Mouse (Mus musculus) adrenal gland, postnatal 25 days (tissue): ENCODE results near the gene Pik3c2a. TPM values are rescaled to one million over a fixed set of nuclear protein-coding genes. Genes with fewer than 3 reads are reported as not detected.
A peak's percentile ranks its signal among the peaks of the same experiment; 100 is the strongest.

Experiments
- DNase-seq: peaks from one replicate; pipeline ENCODE4 v3.0.0; 2021; ENCODE audit warnings: mixed read lengths
- long read RNA-seq: library from polyadenylated mRNA; stranded (forward); transcript quantifications from one replicate; pipeline ENCODE4 v2.0.0, GENCODE M21; 2021
- total RNA-seq: library from RNA; stranded (reverse); gene quantifications from 2 replicates; pipeline ENCODE4 v1.2.3, GENCODE M21; 2021

Pik3c2a gene
- 25.5 and 34.0 TPM in 2 replicates for total RNA-seq
- long read RNA-seq, partial matches to known transcripts, result 1 of 2 reads
- long read RNA-seq, other reads (novel, unspliced or antisense), result 0 of 2 reads

DNA sequence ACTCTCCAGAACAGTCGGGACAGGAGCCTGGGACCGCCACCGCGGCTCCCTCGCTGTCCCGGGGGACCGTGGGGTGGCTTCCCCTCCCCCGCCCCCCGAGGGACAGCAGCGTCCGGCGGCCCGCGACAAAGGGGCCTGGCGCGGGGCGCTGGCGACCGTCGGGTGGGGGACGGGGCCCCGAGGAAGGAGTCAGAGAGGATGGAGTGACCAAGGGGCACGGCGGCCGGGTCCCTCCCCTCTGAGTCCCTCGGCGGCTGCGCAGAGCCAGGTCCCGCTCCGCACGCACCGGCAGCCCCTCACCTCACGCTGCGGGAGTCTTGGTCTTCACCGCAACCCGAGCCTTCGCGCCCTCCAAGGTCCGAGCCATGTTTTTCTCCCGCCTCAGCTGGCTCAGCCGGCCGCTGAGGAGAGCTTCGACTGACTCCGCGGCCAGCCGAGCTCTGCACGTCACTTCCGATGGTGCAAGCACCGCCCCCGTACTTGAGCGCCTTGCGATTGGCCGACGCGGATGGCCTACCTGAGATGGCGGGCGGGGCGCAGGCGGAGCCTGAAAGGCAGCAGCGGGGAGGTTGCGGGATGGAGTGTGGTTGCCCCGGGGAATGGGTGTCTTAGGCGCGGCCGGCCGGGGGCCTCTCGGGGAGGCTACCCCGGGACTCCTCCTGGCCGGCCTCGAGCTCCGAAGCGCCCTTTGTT is at the start of gene Pik3c2a:
TSS of gene Pik3c2a (minus strand) at position 446 of the 693 bp plus-strand sequence.
- DNase-seq, result peak; percentile 96

DNA sequence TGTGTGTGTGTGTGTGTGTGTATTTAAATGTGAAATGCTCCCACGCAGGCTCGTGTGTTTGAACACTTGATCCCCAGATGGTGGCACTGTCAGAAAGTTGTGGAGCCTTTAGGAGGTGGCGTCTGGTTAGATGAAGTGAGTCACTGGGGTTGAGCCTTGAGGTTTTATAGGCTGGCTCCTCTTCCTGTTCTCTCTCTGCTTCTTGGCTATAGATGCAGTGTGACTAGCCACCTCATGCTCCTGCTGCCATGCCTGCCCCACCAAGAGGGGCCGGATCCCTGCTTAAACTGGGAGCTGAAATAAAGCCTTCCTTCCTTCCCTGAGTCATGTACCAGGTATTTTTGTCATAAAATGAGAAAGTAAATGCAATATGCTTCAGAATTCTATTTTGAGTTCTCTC is 47.9 kb upstream of the Pik3c2a start:
- DNase-seq, result no peak

- no peak for DNase-seq
These were observed 41.9 kb upstream of the Pik3c2a start for GRCm38 (mm10) chr7:116485062-116485601.

- no peak for DNase-seq
These were observed 41.0 kb upstream of the Pik3c2a start for GRCm38 (mm10) chr7:116484213-116484612.

- no peak for DNase-seq
These were observed 40.5 kb upstream of the Pik3c2a start for GRCm38 (mm10) chr7:116483782-116484181.

DNA sequence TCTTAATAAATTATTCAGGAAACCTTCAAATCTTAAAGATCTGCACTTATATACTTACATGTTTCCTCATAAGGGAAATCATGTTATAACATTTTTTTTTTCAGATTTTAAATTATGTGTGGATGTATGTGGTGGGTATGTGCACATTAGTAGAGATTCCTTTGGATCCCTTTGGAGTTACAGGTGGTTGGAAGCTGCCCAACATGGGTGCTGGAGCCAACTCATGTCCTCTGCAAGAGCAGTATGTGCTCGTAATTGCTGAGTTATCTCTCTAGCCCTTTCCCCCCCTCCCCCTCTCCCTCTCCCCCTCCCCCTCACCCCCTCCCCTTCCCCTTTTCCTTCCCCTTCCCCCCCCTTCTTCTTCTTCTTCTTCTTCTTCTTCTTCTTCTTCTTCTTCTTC is 39.9 kb upstream of the Pik3c2a start:
- no peak for DNase-seq

- DNase-seq, result no peak
These were observed 33.0 kb upstream of the Pik3c2a start for GRCm38 (mm10) chr7:116476264-116476663.

DNA sequence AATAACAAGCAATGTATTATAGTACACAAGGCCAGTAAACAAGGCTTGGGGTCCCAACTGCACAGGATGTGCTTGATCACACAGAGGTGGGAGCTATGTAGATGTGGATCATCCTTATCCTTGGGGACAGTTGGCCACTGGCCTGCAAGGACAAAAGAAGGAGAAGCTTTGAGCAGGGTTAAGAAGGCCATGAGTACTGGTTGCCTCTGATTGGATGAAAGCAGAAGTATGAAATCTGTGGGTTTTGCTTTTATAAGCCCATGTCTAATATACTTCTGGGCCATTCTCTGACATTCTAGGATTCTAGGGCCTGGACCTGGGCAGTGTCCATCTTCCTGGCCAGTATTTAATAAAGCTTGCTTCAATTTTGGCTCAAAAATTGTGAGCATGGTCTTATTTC is 32.6 kb upstream of the Pik3c2a start:
- DNase-seq, result no peak

- DNase-seq, result no peak
These were observed 18.9 kb upstream of the Pik3c2a start for GRCm38 (mm10) chr7:116462114-116462513.

DNA sequence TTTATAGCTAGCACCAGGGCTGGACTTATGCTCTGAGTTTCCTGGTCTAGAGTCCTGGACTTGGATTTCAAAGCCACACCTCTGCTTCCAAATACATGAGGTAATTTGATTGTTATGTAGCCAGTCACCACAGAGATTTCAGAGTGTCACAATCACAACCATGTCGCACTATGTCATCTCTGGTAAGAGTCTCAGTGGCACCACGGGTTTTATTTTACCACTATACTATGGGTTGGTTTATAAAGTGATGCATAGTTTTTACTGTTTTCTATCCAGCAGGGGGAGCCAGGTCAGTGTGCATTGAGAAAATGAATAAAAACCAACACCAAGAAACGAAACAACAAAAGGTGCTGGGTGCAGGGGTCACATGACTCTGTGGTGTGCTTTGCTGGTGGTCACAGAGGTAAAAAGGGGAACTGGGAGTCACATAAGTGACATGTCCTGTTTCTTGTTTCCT is 15.8 kb upstream of the Pik3c2a start:
- DNase-seq, result no peak

DNA sequence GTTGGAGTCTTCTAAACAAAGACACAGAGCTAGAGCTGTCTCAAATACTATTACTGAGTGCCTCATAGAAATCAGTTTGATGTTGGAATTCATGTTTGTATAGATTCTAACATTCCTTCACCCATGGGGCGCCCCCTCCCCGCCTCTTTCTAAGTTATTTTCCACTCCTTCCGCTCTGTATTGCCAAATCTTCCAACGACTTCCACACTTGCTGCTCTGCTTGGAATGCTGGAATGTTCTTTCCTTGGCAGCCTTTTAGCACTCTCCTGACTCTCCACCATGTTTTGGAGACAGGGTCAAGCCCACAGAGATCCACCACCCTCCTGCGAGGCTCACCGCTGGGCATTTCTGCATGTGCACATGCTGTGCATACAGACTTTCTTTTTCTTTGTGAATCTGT is 14.1 kb upstream of the Pik3c2a start:
- DNase-seq, result no peak

GRCm38 (mm10) chr7:116456964-116457363 is 13.7 kb upstream of the Pik3c2a start:
- no peak for DNase-seq

DNA sequence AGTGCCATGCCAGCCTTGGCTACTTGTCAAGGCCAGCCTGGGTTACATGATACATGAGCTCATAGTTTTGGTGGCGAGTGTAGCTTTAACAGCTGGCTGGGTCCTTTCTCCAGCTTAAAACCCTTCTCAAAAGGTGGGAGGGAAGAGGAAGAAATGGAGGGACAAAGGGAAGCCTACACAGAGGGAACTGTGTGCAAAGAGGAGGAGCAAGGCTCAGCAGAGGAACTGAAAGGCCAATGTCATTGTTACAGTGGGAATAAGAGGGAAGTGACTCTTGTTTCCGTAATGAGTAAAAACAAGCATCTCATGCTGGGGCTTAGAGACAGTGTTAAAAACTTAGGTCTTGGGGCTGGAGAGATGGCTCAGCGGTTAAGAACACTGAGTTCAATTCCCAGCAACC is 3.4 kb upstream of the Pik3c2a start:
- no peak for DNase-seq

DNA sequence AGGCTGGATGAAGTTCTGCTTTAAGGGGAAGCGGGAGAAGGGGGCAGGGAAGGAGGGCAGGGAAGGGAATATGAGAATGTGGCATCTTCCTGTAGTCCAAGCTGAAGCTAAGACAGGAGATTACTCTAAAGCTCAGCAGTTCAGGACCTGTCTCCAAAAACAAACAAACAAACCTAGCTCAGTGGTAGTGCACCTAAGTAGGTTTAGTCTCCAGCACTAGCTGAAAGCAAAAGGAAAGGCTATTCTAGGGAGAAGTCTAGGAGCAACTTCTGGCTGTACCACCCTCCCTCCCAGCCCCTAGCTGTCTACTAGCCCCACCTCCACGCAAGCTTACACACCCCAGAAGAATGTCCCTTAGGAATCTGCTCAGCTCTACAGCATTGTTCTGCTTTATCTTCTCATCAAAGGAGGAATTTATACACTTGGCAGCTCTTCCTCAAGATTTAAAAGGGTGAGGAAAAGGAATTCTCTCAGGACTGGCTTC is 1.1 kb upstream of the Pik3c2a start:
- no peak for DNase-seq

DNA sequence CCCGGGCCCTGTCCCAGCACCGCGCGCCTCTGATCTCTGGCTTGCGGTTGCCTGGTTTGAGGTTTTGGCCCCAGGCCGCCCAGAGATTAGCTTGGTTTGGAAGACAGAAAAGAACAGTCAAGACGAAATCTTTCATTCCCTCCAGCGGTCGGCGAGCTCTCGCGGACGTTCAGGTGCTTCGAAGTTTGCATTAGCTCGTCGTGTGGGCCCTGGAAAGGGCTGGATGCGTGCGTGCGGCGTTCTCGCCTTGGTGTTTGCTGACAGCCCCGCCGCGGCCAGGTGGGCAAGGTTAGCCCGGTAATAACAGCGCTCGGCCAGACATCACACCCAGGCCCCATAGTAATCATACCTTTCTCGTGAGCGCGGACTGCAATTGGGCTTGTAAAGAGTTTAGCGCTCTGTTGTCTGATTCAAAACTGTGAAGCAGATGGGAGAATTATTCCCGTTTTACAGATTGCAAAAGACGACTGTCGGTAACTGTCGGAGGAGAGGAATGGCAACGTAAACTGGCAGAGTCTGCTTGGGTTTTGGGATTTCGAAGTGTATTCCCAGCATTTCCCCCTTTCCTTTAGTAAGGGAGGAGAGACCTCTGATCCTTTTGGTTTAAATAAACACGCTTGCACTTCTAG is 562 bp upstream of the Pik3c2a start:
- DNase-seq, result no peak

DNA sequence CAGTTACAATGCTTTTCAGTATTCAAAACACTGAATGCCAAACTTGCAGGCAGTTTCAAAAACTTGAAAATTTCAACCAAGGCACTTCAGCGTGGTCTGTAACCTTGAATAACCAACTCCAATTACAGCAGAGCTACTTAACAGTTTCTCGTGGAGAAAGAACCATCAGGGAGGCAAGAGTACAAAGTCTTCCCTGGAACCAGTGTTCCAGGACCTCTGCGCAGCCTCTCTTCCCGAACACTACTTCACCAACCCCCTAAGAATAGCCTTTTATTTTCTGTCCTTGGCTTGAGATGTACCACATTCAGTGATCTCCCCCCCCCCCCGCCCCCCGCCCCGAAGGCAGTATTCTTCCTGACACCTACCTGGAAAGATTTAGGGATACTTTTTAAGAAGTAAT is 1.0 kb downstream of the Pik3c2a start:
- no peak for DNase-seq

DNA sequence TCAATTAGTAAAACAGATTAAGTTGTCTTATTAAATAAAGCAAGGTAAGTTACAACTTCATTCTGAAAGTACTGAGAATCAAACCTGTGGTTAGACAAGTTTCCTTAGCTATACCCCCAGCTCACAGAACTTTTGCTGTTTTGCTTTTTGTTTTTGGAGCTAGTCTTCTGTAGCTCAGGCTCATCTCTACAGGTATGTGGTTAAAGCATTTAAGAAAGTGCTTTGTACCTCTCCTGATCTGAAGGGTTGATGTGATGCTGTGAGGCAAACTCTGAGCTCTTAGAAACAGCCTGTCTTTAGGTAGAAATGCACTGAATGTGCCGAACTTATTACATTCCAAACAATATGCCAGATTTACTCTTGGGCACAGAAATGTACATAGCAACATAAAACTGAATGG is 1.9 kb downstream of the Pik3c2a start:
- DNase-seq, result no peak

DNA sequence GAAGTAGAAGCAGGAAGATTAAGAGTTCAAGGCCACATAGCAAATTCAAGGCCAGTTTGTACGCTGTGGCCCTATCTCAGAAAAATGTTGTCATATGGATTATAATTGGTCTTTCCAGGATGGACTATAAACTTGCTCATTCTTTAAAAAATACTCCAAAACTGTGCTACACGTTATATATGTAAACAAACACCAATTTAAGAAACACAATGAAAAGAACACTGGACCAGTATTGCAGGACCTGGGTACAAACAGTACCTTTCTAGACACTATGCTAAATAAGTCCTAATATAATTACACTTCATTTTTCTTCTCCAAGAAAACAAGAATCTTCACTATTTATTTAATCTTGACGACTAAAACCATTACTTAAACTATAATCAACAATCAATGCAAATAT is 11.6 kb downstream of the Pik3c2a start:
- DNase-seq, result no peak

- no peak for DNase-seq
These were observed 12.3 kb downstream of the Pik3c2a start for GRCm38 (mm10) chr7:116430926-116431325.

DNA sequence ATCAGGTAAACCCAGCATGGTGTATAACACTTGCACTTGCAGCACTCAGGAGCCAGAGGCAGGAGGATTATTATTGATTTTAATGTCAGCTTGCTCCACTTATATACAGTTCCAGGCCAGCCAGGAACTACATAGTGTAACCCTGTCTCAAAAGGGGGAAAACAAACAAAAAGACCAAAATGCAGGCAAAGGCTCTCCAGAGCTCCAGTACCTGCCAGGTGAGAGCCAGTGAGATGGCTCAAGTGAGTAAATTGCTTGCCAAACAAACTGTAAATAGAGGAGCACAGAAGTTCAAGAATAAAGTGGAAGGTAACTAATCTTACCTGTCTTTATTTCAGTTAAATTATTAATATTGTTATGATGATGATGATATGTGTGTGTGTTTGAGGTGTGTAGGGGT is 16.0 kb downstream of the Pik3c2a start:
- no peak for DNase-seq

DNA sequence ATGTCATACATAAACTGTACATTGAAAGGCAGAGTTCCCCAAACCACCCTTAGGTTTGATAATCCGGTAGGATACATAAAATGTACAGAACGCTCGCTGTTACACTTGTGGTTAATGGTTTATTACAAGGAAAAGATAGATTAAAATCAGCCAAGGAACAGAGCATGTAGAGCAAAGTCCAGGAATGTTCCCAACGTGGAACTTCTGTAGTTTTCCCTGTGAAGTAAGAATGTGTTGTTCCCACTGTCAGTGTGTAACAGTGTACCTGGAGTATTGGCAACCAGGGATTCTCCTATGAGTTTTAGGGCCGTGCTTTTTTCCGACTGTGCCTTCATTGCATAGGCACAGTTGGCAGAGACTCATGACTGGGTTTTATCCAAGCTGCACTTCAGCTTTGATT is 17.5 kb downstream of the Pik3c2a start:
- no peak for DNase-seq

DNA sequence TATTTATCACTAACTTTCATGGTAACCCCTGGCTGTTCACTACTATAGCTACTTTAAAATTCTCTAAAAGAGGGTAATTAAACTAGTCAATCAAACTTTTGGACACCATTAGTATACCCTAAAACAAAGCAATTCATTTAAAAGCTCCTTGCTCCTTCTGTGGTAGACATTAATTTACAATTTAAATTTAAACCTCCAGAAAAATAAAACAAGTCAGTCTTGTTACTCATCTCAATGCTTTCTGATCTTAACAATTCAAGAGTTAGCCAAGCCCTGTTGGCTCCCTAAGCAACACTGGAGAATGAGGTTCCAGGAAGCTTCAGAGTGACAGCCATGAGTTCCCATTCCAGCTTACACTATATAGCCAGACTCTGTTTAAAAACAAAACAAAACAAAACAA is 22.2 kb downstream of the Pik3c2a start:
- DNase-seq, result no peak

DNA sequence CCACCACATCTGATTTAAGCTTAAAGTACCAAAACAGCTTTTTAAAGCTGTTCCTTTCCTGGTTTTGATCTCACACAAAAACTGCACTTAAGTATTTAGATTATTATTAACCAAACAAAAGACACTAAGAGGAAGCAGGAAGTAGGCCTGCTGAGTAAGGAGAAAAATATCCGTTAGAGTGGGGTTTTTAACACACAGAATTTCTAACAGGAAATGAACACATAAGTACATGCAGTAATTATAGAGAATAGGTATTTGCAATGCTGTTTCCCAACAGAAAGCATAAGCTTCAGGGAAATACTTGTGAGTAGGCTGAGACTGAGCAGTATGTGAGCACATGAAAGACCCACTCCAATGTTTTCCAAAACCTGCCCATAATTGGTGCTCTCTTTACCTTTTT is 33.8 kb downstream of the Pik3c2a start:
- DNase-seq, result no peak

- no peak for DNase-seq
These were observed 50.9 kb downstream of the Pik3c2a start for GRCm38 (mm10) chr7:116392329-116392728.
